Mouse (Mus musculus) thymus, adult 2 months (tissue): ENCODE measurements around the gene Zfp207.
"Not testable (repeated sequence)": the region's sequence is repeated elsewhere in the genome, so short reads cannot be mapped to it uniquely, and the experiment has no call there.

Experiments
- CTCF ChIP-seq: fragments of 200-500 bp; IDR thresholded peaks from 2 replicates; pipeline ENCODE4 v1.5.1; 2012; ENCODE audit warnings: mild to moderate bottlenecking, control low read depth, low read length, moderate library complexity, borderline replicate concordance; ENCODE audit not compliant: control insufficient read depth, poor library complexity, insufficient read depth; ENCODE audit errors: extremely low read depth
- POLR2A ChIP-seq: fragments of 200-500 bp; IDR thresholded peaks from 2 replicates; pipeline ENCODE4 v1.6.1; 2012; ENCODE audit warnings: mild to moderate bottlenecking, low read length, control low read depth, moderate library complexity; ENCODE audit not compliant: control insufficient read depth, poor library complexity, insufficient read depth; ENCODE audit errors: extremely low read depth

DNA sequence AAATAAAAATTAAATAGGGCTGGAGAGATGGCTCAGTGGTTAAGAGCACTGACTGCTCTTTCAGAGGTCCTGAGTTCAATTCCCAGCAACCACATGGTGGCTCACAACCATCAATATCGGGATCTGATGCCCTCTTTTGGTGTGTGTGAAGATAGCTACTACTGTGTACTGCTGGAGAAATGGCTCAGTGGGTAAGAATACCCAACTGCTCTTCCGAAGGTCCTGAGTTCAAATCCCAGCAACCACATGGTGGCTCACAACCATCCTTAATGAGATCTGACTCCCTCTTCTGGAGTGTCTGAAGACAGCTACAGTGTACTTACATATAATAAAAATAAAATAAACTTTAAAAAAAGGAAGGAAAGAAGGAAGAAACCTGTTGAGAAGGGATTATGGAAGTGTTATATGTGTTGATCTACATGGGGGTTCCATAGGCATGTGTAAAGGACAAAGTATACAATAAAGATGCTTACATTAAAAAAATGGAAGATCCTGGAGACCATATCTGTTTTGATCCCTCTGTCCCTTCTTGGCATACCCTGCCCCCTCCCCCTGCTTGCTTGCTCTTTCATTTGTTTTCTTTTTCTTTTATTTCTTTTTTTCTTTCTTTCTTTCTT lies 4.5 kb upstream of the Zfp207 start:
- TF ChIP-seq CTCF, POLR2A: not testable (repeated sequence)
